Mouse (Mus musculus) cerebellum, postnatal 14 days (tissue): ENCODE results near the gene Cxcr5.
"Not testable (repeated sequence)": the region's sequence is repeated elsewhere in the genome, so short reads cannot be mapped to it uniquely, and the experiment has no call there.

Source experiments
- DNase-seq, 2 experiments: peaks; one replicate each; pipeline ENCODE4 v3.0.0; 2021; ENCODE audit warnings: mixed read lengths in 2 of 2

Gene Cxcr5

DNA sequence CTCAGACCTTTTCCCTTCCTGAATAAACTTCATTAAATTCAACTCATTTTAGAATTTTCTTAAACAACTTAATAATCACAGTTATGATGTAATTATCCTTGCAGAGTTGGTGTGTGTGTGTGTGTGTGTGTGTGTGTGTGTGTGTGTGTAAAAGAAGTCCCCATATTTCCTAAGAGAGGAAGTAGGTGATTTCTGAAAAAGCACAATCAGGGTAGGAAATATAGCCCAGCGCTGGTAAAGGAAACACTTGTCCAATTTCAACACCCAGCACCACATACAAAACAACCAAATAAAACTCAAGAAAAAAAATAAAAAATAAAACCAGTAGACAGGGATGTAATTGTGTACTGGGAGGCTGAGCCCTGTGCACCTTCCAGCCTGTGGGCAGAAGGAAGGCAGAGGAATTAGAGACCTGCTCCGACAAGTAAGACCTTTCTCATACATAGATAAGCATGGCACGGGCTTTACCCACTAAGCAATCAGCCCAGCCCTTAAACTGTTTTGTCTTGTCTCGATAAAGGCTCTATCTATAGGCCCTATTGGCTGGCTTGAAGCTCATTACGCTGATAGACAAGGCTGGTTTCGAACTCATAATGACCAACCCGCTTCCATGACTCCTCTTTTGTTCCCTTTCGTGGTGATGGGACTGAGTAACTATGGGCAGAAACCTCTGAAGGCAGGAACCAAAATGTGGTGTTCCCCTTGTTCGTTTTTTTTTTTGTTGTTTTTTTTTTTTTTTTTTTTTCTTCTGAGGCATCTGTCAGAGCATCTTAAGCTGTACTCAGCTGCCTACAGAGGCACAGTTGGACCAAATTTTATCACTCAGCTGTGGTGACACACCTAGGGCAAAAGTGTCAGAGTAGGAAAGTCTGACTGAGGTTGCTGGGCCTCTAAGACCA lies 25.8 kb upstream of the Cxcr5 start:
- DNase-seq: no peak

DNA sequence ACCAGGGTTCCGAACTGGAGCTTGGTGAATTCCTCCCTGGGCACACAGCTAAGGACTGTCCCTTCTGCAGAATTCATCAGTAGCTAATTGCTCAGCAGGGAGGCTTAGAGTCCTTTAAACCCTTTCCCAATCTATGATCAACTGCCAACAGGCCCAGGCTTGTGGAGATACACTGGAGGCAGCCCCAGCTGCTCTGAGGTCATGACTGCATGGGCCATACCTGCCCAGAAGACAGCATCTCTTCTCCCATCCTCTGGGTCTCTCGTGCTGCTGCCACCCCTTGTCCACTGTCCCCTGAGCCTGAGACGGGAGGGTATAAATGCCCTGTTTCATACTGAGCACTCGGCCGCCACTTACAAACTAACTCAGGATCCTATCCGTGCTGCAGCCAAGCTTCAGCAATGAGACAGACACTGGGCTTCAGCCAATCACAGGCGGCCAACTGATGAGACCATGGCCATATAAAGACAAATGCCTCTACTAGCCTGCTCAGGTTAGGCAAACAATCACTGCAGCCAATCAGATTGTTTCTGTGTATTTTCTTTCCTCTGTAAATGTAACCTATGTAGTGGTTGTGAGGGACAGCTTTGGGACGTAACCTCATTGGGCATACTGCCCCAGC lies 25.1 kb upstream of the Cxcr5 start:
- DNase-seq: peak in 1 of 2 experiments; percentile 28

DNA sequence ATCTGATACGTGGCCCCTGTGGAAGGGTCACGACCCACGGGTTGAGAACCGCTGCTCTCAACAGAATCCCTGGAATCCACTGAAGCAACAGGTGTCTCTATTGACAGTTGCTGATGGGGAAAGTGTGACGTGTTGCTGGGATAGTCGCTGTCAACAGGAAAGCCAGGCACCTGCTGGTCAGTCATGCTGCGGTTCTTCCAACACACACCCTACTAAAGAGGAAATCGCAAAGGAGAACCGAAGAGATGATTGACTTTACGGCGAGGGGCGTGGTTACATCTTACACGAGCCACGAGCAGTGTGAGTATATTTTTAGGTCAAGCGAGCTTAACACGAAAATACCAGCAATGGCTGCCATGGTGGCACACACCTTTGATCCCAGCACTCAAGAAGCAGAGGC lies 20.7 kb upstream of the Cxcr5 start:
- no peak for DNase-seq

DNA sequence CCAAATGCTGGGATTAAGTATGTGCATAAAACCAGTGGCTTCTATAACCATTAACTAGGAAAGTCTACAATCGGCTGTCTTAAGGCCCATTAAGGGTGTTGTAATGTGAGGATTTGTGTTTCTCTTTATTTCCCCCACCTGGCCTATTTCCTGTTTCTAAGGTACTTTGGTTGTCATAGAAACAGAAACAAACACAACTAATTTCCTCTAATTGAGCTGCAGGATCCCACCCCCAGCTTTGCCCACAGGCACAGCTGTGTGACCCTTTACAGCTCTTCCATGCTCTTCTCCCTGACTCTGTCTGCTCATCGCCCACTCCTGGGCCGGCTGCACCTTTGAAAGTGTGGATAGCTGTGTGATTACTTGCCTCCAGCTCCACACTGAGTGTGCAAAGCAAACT lies 19.7 kb upstream of the Cxcr5 start:
- DNase-seq: no peak

DNA sequence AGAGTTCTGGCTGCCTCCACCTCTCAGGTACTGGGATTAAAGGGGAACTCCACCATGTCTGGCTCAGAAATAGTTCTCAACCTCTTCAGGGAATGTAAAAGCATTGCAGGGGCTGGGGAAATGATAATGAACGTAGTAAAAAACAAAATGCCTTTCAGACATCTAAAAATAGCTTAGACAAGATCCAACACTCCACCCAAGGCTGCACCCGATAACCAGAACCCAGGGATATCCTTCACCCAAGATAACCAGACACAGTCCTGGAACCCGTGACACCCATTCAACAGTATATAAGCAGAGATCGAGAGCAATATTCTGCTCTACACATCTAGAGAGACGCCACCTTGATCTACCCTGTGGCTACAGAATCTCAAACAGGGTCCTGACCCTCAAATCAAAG lies 18.4 kb upstream of the Cxcr5 start:
- DNase-seq: no peak

DNA sequence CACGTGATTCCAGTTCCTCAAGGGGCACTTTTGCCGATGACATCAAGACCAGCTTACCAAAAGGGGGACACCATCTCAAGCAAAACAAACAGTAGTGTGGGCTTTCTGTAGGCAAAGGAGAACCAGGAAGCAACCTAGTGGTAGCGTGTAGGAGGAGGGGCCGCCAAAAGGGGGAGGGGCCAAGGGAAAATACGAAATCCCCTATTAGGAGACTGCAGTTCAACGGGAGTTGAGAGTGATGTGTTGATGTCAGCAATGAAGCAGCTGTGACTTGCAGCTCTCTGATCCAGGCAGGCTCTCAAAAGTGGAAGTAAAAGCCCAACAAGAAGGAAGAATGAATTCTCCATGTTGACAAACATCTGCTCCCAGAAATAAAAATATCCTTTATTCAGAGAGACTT lies 17.7 kb upstream of the Cxcr5 start:
- DNase-seq: no peak

DNA sequence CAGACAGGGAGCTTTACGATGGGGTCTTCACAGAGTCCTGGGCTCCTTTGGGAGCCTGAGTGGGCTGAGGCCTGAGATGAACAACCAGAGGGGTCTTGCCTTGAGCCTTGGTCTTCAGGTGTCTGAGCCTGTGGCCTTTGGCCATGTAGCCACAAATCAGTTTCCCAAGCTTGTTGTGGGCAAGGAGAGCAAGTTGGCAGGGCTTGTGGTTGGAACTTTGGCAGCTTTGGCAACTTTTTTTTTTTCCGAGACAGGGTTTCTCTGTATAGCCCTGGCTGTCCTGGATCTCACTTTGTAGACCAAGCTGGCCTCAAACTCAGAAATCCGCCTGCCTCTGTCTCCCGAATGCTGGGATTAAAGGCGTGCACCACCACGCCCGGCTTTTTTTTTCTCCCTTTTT lies 14.4 kb upstream of the Cxcr5 start:
- DNase-seq: not testable (repeated sequence)

DNA sequence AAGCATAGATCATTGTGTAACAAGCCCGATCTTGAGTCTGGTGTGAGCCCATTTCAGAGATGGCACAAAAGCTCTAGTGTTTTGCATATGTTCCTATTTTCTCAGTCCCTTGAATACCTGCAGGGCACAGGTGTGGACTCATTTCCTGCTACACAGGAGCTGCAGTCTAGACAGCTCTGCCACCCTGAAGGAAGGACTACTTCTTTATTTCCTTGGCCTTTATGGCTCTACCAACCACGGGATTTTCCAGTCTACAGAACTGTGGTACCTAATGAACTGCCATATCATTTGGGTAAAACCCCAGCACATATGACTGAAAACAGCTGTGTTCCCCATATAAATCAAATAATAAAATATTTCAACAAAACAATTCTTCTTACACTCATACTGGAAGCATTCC lies 13.4 kb upstream of the Cxcr5 start:
- no peak for DNase-seq

DNA sequence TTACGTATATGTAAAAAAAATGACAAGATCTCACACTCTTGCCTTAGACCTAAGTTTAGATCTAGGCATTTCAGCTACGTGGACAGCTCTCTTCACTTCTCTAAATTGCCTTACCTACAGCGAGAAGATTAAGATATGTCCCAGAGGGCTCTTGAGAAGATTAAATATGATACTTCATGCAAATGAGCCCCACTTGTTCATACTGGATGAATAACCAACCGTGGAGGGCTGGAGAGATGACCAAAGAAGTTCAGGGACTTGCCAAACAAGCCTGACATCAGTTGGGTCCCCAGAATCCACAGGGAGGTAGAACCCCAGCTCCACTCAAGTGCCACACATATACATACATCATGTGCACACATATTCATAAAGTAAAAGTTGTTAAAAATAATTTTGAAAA lies 11.6 kb upstream of the Cxcr5 start:
- DNase-seq: no peak

DNA sequence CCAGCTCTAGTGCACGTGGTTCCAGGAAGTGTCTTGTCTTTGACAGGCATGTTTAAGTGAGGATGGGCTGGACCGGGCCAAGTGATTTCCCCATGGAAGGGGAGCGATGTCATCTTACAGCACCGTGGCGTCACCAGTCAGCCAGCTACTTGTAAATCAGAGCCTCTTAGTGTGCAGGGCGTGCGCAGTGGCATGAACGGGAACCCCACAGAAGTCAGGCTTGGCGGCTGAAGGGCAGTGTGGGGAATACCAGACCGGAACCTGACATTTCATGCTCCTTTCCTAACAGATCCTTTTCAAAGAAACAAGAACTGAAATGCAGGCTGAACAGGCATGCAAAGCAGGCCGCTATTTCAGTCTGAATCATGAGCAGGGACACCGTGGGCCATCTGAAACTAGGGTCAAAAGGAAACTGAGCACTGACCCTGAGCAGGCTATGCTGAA lies 9.3 kb upstream of the Cxcr5 start:
- DNase-seq: no peak

DNA sequence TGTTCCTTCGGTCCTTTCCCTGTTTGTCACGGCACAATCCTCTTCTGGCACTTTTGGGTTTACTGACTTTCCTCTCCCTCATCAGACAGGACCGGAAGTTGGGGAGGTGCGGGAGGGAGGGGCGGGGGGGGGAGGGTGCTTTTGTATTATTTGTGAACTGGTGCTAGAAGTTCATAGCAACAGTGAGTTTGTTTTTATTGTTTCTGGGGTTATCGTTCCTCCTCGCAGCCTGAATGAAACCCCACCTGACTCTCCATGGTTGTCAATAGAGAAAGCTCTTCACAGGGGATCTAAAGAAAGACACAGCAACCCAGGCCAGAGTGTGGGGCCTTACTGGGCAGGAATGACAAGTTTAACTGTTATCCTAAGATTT lies 6.4 kb upstream of the Cxcr5 start:
- DNase-seq: no peak

DNA sequence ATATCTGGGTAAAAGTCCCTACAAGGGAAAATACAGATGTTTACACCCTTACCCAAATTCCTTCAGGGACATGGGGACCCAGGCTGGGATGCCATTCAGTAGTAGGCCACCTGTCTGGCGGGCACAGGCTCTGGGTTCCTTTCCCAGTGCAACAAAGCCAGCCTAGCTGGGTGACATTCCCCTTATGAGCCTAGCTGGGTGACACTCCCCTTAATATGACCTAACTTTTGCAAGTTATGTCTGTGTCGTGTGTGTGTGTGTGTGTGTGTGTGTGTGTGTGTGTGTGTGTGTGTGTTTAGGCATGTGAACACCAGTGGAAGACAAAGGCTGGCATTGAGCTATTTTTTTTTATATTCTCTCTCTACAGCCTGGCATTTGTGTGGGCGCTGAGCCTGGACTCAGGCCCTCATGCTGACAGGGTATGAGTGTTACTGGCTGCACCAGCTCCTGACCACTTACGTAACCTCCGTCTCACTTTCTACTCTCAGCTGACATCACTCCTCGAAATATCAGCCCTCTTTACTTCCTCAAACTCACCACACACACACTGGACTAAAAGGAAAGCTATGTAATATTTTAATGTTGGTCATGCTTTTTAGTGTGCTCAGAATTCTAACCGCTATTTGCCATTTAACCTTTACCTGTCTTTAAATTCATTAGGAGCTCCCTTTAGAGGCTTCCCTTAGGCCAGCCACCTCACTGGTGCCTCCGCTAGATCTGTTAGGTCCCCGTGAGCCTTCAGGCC lies 5.8 kb upstream of the Cxcr5 start:
- DNase-seq: peak; percentile 18 to 43

DNA sequence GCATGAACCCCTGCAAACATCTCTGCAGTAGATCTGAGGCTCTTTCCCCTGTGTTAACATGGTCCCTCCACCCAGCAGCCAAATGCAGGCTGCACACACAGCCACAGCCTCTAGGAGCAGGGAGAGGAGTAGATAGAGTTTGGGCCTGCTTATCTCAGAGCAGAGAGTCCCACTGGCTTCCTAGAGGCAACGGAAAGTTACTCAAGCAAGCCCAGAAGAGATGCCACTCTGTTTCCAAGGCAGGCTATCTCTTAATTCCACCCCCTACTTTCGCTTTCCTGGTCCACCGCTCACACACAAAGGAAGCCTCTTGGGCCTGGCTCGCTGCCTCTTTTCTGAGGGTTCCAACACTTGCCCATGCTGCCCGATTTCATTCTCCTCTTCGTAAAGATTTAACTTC lies 3.7 kb upstream of the Cxcr5 start:
- no peak for DNase-seq

DNA sequence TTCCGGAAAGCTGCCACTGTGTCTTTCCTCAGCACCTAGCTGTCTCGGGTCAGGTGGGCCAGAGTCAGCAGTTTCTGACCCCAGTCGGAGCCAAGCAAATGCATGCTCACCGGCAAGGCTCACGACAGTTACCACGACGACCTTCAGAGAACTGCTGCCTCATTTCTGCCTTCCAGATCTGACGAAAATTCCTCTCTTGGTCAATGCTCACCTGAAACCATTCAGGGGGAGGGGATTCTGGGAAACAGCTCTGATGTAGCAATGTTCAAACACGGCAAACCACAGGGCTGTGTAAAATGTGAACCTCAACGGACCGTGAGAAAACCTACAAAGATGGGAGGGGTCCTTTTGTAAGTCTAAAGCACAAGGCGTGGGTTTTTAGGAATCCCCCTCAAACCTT lies 1.3 kb upstream of the Cxcr5 start:
- DNase-seq: no peak

DNA sequence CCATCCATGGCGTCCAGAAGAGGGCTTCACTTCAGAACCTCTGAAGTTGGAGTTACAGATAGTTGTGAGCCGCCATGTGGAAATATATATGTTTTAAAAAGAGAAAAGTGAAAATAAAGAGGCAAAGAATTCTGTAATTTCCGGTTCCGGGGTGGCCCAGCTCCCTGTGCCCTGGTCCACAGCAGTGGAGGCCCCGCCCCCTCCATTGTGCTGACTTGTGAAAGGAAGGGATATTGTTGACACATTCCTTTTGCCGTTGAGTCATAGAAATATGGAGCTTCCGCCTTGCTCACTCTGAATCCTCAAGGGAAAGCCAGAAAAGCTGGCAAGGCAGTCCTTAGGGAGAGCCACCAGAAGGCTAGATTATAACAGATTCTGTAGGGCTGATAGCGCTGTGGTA lies 9.5 kb downstream of the Cxcr5 start:
- DNase-seq: no peak

DNA sequence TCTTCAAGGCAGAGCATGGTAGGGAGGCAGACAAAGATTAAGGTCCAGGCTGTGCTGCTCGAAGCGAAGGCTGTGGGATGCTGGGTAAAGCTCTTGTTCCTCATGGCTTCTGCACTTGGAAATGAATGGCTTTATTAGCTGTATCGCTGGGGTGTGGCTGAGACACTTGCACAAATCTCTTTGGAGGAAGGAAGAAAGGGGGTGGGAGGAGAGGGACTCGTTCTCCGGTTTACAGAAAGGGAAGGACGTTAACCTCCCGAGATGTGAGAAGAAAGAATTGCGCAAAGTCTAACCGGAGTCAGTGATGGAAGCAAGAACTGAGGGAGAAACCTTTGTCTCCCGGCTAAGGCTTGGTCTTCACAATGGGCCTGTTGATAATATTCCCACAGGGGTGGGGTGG lies 10.5 kb downstream of the Cxcr5 start:
- no peak for DNase-seq

DNA sequence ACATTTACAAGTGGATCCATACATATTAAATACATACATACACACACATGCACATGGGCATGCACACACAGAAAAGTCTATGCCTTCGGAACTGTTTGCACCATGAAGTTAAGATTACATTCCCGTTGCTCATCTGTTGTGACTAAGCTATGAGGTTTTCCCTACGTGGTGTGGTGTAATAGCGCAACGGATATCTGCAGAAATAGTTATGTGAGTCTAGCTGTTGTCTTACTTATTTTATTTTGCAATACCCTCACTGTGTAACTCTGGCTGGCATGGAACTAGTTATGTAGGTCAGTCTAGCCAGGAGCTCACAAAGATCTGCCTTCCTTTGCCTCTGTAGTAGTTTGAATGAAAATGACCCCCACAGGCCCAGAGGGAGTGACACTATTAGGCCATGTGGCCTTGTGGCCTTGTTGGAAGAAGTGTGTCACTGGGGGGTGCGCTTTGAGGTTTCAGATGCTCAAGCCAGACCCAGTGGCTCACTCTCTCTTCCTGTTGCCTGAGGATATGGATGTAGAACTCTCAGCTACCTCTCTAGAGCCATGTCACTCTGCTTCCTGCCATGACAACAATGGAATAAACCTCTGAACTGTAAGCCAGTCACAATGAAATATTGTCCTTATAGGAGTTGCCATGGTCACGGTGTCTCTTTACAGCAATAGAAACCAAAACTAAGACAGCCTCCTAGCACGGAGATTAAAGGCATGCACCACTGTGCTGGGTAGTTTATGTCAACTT lies 13.1 kb downstream of the Cxcr5 start:
- no peak for DNase-seq

DNA sequence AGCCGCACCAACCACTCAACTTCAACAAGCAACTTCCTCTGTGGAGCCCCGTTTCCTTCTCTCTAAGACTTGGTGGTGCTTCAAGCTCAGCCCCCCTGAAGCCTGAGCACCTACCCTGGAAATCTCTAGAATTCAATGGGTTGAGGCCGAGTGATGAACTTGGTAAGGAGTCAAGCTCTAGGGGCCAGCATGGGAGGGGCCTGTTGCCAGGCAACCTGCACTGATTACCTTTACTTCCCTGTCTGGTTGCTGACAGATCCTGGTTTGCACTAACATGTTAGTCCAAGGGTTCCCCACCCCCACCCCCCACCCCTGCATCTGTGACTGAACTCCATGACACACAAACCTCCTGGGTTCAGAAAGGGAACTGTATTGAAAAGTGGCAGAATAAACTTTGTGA lies 16.7 kb downstream of the Cxcr5 start:
- no peak for DNase-seq

DNA sequence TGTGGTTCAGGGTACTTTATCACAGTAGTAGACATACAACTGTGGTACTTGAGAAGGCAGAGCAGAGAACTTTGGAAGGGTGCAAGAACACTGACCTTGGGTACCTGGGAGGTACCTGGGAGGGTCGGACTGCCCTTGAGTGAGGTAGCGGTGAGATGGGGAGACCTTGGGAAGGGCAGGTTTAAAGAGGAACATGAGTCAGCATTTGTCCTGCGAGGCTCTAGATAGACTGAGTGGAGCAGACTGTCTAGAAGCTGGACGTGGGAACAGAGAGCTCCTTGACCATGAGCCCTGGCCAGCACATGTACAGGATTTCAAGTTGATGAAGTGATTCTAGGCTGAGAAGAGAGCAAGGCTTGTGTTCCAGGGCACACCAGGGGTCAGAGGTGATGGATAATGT lies 19.3 kb downstream of the Cxcr5 start:
- DNase-seq: no peak

DNA sequence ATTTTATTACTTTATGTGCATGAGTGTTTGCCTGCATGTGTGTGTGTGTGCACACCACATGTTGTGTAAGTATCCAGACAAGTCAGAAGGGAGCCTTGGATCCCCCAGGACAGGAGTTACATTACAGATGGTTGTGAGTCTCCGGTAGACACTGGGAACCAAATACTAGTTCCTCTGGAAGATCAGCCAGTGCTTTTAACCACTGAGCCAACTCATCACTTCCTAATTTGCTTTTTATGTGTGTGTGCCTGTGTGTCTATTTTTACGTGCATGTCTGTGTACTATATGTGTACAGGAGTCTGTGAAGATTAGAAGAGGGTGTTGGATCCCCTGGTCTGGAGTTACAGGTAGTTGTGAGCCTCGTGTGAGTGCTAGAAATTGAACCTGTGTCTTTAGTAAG lies 21.0 kb downstream of the Cxcr5 start:
- DNase-seq: no peak

DNA sequence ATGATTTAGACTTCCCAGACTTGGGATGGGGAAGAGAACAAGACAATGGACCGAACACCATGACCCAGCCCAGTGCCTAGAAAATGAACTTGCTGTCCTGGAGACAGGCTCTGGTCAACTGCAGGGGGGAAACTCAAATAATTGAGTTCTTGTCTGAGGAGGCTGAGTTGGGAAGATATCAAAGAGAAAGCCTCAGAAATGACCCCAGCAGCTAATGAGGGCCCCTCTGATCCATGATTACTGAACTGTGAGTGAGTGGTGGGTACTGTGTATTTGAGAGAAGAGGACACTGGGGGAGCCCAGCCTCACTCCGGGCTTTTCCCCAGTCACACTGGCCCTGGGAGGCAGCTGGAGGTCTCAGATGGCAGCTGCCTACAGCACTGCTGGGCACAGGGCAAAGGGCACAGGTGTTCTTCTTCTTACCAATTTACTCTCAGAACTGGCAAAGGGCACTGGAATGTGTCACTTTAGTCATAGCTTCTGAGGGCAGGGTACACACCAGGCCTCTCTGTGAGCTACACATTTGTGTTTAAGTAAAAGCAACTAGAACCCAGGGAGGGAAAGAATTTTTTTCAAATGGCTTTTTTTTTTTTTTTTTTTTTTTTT lies 21.8 kb downstream of the Cxcr5 start:
- DNase-seq: no peak

DNA sequence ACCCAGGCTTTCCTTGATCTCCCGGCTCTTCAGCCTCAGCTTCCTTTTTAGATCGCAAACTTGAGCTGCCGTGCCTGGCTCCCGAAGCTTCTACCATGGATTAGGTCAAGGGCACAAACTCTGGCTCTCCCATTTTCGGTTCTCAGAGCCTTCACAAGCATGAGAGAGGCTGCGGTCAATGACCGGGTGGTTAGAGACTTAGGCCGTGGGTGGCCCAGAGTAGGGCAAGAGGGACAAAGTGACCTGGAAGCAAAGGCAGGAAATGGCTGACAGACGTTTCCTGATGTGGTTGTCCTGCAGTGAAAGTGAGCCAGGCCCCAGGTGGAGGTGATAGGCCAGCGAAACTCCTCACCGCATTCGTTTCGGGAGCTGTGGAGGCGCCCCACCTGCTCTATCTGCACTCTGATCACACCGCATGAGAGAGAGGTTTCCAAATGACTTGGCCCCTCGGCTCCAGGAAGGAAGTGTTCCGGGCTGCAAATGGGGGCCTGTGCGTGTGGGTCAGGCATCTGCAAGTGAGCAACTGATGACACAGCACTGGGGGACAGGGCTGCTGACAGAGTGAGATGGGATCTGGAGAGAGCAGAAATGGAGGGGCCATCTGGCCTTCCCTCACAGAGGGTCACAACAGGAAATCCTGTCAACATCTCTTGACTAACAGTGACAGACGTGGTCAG lies 23.9 kb downstream of the Cxcr5 start:
- no peak for DNase-seq
